Mouse (Mus musculus) monocyte, adult 2 months (primary cell): ENCODE results near the gene Zwilch.
"Not testable (repeated sequence)": the region's sequence is repeated elsewhere in the genome, so short reads cannot be mapped to it uniquely, and the experiment has no call there.

Experiments
- DNase-seq, 2 experiments: peaks; one replicate each; pipeline ENCODE4 v3.0.0; 2022; ENCODE audit warnings: low spot score in 2 of 2, low read depth in 1 of 2

The Zwilch gene

DNA sequence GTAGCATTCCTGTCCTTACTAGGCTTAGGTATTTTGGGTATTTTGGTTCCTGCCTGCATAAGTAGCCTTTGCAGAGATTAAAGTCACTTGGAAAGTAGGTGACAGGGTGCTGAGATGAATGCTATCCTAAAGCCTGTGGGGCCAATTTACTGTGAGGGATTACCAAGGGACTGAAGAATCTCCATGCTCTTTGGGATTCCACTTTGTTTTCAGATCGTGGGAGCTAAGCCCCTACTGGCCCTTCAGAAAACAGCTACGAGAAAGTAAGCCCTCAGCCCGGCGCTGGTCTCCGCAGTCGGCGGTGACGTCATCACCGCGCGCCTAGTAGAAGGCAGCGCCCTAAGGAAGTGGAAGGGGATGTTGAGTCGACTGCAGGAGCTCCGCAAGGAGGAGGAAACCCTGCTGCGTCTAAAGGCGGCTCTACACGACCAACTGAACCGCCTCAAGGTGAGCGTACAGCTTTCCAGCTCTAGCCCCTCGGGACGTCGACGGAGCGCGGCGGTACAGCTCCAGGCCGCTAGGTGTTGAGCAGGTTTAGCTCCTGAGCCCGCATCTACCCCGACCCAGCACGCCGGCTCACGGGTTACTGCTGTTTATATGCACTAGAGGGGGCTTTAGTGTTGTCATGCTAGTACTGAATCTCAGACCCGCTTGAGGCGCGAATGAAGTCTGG lies 6.2 kb upstream of the Zwilch start, which contains the start of gene Snapc5:
Gene Snapc5, plus strand, starts transcription at position 301 of the 673 bp plus-strand sequence.
- peak; percentile 77 to 83 for DNase-seq

DNA sequence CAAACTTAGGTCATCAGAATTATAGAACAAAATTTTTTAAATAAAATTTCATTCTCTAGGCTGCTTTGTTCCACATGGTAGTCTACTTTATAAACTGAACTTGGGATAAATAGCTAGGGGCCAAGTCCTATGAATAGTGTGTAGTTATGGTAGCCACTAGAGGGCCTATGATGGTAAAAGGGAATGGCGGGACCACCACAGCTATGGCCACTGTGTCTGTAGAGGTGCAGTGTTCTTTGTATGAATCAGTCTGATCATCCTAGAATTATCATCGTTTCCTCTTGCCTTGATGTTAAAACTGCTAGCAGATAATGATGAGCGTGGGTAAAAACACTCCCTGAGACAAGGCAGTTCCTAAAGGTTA lies 5.7 kb upstream of the Zwilch start:
- DNase-seq: no peak

DNA sequence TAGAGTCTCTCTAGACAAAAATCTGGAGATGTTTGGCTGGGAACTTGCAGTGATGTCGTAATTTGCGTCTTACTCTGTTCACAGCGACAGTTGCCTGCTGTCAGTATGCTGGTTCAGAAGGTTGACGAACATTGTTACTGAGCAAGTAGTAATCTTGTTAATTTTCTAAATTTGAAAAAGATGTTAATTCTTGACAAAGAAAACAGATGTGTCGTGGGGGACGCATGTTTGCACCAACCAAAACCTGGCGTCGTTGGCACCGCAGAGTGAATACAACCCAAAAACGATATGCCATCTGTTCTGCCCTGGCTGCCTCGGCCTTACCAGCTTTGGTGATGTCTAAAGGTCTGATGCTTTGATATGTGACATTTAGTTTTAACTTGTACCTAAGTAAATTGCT lies 2.5 kb upstream of the Zwilch start:
- no peak for DNase-seq

DNA sequence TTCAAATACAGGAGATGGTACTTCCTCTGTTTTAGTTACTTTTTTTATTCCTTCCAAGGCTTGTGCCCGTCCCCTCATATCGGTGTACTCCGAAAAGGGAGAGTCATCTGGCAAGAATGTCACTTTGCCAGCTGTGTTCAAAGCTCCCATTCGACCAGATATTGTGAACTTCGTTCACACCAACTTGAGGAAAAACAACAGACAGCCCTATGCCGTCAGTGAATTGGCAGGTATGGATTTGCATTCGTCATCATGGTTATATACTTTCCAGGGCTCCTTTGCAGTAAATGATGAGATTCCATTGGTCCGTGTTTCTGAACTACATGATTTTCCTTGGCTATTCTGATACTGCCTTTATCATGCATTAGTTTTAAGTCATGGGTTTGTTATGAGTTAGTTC lies 1.9 kb upstream of the Zwilch start:
- no peak for DNase-seq

DNA sequence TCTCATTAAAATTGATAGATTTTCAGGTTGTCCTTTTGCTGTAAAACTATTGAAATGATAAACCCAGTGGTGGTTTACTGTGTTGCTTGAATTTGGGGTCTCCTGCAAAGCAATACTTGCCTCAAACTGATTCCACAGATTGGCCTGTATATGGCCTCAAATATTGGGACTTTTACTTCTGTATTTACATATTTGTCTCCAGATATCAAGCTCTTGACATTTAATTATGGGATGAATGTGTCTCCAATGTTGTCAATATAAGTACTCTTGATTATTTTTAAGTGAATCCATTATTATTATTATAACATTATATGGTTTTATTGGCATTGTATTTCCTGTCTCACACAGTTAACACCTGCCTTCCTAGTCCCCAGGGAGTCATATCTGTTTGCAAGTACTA lies 1.4 kb upstream of the Zwilch start:
- no peak for DNase-seq

DNA sequence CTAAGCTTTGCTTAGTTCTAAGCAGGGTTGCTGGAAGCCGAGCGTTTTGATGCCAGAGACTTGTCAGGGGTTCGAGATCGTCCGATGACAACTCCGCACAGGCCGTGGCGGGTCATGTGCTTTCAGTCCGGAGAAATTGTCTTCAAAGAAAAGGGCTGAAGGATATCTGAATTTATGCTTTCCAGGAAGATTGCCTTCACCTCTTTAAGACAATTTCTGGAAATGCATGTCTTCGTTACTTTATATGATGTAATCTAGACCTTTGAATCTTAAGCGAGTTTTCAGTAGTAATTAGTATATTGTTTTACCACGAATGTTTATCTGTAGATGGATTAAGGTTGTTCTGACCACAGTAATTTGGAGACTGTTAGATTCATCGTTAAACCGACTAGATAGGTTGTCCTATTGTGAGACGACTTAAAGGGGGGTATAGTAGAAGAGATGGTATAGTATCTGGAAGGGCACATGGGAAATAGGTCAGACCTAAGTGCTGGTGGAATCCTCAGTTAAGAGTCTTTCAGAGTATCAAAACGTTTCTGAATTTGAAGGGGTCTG lies 839 bp upstream of the Zwilch start:
- DNase-seq: no peak

DNA sequence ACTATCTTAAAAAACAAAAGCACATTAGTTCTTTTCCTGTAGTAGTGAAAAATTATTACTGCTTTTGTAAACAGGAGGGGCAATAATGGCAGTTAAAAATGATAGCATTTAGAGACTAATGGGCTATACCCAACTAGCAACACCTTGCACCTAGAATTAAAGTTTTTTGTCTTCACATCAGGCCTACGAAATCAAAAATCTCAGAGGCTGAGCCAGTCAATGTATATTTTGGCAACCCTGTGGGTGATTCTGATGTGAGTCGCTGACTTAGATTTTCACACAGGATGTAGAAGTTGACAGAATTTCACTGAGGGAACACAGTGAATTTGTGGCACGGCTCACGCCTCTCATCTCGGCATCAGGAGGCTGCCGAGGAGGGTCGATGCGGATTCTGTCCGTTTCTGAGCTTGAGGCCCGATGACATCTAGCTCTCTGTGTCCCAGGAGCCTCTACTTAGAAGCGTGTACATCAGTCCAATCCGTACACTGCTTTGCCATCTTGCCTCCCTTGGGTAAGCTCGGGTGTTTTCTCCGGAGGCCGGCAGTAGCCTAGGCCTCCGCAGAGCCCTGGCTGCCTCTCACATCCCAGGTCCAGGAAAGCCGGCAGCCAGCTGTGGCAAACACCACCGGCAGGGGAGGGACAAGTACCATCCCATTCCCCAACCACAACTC lies 624 bp downstream of the Zwilch start:
- no peak for DNase-seq

DNA sequence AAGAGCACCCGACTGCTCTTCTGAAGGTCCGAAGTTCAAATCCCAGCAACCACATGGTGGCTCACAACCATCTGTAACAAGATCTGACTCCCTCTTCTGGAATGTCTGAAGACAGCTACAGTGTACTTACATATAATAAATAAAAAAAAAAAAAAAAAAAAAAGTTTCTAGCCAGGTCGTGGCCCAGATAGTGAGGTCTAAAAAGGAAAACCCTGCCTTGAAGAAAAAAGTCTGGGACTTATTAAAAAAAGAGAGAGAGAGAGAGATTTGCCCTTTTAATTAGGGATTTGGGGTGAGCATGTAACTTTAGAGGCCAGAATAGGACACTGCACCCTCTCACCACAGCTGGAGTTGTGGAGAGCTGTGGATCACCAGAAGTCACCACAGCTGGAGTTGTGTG lies 2.9 kb downstream of the Zwilch start:
- DNase-seq: not testable (repeated sequence)

DNA sequence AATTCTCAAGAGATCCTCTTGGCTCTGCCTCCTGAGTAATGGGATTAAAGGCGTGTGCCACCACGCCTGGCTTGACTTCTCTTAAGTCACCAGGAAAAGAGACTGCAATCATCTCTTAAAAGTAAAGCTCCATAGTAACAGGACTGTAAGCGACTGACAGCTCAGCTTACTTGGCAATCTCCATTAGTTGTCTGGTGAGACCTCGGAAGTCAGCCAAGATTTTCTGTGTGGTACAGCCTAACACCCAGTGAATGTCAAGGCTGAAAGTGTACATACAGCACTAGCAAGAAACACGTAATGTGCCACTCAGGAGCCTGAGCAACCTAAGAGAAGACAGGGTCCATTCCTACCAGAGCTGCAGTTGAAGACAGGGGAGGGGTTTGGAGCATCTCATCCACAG lies 12.4 kb downstream of the Zwilch start:
- no peak for DNase-seq

DNA sequence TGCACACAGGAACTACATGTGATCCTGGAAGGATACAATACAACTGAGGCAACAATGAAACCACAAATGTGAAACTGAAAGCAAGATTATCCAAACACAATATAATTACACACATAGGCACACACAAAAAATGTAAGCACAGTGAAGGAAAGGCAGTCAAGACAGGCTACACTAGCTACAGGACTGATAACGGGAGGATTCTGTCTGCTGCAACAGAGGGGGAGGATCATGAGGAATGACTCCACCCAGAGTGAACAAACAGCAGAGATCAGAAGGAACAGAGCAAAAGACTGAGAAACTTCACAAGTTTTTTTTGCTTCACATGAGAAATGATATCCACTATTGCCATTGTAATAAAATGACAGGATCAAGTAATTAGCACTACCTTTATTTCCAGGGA lies 16.3 kb downstream of the Zwilch start:
- no peak for DNase-seq

DNA sequence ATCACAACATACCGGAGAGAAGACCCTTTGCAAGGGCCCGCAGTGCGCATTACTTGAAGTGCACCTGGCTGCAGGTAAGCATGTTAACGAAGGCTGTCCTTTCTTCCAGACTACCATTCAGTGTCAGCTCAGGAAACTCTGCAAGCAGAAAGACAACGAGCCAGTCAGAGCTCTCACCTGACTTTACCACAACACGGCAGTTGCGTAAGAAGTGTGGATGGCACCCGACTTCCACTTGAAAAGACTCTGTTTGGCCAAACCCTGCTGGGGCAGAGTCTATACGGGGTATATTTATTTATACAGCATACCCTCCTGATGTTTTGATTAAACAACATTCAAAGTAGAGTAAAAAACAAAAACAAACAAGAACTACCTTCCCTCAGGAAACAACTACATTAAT lies 33.0 kb downstream of the Zwilch start:
- no peak for DNase-seq

DNA sequence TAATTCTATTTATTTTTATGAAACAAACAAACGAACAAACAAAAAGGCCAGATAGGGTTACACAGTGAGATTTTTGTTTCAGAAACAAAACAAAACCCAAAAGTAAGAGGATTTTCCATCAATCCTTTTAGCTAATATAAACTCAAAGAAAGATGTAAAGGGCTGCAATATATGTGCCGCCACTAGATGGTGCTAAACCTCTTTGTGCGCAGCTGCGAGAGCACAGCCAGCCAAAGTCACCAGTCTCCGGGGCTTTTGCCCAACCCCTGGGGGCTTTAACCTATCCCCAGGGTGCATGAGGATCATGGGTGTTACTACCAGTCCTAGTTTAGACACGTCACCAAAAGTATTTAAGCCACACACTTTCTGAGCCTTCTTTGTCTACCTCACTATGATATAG lies 34.0 kb downstream of the Zwilch start:
- not testable (repeated sequence) for DNase-seq

DNA sequence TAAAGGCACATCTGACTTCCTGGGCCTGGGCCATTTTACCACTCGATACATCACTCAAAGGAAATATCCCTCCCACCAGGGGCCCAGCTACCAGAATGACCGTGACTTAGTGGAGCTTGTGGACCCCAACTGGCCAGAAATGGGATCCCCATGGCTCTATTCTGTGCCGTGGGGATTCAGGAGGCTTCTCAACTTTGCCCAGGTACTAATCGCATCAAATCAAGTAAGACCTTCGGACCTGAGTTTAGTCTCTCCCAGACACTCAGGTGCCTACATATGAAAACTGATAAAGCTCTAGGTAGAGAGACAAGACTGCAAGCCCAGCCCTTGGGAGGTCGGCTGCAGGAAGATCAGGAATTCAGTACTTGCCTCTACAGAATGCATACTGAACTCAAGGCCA lies 41.3 kb downstream of the Zwilch start:
- no peak for DNase-seq

DNA sequence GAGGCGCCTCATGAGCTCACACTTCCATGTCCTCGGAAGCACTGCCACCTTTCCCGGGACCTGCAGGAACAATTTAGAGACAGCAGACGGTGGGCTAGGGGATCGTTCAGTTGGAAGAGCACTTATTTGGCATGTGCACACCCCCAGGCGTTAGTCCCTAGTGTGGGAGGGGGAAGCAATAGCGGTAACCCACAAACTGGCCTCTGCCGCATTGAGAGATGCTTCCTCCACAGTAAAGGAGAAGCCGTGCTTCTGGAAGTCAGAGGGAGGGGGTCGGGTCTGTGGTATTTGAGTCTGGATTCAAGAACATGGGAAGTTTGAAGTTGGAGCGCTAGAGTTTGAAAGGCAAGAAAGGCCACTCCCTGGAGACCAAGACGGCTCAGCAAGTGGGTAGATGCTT lies 46.8 kb downstream of the Zwilch start:
- no peak for DNase-seq

DNA sequence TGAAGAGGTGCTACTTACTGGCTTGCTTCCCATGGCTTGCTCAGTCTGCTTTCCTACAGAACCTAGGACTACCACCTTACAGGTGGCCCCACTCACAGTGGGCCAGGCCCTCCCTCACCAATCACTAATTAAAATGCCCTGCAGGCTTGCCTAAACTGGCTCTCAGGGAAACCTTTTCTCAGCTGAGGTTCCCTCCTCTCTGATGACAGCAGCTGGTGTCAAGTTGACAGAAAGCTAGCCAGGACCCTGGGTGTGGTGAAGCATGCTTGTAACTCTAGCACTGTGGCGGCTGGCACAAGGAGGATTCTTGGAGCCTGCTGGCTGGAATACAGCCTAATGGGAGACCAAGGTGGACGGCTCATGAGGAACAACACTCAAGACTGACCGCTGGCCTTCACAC lies 47.6 kb downstream of the Zwilch start:
- no peak for DNase-seq

DNA sequence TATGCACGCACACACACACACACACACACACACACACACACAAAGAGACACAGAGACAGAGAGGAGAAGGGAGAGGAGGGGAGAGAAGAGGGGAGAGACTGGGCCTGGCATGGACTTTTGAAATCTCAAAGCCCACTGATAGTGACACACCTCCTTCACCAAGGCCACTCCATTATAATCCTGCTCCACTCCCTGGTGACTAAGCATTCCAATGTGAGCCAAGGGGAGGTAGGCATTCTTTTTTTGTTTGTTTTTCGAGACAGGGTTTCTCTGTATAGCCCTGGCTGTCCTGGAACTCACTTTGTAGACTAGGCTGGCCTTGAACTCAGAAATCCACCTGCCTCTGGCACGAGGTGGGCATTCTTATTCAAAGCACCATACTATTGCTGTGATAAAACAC lies 48.1 kb downstream of the Zwilch start:
- not testable (repeated sequence) for DNase-seq

DNA sequence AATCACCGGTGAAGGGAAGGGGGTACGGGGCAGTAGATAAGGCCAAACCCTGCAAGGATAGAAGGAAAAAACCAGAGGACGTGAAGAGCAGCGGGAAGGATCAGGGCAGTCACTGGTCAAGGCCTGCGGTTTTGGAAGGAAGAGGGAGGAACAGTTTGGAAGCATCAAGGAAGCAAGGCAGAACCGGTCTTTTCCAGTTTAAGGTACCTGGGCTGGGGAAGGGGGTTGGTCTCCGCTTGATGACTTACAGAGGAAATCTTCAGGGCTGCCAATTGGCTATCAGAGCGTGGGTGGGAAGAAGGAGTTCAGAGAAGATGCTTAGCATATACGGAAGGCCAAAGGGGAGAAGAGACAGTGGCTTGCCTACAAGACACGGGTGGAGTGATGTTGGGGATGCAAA lies 50.3 kb downstream of the Zwilch start:
- no peak for DNase-seq

DNA sequence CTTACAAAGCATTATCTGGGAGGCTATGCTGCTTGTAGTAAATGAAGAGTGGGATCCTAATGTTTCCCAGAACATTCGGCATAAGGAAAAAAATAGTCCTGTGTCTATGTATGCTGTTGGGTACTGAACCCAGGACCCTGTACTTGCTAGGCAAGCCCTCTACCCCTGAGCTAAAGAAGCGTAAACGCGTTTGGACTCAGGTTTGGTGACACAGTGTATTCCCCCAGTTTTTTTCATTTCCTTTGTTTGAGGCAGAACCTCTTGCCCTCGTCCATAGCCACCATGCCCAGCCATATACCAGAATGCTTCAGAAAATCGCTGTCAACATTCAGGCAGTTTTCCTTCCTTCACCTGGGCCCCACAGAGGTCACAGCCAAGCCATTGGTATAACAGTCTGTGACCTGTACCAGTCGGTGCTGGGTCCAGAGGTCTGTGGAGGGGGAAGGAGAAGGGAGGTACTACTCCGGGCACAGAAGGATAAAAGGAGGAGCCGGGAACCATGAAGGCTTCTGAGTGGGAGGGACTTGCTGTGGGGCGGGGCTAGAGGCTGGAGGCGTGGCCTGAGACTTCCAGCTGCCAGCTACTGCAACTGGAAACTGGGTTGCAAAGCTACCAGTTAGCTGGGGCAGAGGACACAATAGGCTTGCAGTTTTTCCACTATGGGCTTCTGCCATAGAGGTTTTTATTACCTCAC lies 52.2 kb downstream of the Zwilch start:
- no peak for DNase-seq

DNA sequence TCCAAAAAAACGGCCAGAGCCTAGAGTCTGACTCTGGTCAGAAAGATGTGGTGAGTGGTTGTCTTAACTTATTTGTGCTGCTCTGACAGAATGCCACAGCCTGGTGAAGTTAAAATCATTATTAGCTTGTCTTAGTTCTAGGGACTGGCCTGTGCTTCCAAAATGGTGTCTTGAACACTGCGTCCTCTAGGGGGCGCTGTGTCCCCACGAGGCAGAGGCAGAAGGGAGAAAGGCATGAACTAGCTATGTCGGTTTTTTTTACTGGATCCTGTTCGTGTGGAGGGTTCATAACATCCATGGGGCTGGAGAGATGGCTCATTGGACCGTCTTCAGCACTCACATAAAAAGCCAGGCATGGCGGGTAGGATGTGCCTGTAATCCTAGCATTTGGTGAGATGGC lies 53.0 kb downstream of the Zwilch start:
- DNase-seq: peak in 1 of 2 experiments; percentile 27

DNA sequence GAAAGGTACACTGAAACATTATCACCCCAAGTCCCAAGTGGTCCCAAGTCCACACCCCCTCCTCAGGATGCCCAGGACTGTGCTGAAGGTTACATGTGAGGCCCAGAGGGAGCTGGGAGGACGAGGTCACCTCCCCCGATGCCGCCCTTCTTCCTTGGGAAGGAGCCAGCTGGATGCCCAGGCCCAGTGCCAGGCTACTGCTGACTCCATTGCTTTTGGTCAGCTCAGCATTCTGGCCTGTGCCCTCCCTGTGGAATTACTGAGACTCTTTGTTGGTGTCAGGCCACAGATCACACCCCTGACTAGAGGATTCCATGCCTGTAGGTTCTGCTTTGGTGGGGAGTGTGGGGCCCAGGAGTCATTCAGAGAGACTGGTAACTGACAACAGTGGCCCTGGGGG lies 56.0 kb downstream of the Zwilch start, which contains the start of gene Lctl:
Gene Lctl, plus strand, starts transcription at position 272 of the 400 bp plus-strand sequence.
- DNase-seq: no peak

DNA sequence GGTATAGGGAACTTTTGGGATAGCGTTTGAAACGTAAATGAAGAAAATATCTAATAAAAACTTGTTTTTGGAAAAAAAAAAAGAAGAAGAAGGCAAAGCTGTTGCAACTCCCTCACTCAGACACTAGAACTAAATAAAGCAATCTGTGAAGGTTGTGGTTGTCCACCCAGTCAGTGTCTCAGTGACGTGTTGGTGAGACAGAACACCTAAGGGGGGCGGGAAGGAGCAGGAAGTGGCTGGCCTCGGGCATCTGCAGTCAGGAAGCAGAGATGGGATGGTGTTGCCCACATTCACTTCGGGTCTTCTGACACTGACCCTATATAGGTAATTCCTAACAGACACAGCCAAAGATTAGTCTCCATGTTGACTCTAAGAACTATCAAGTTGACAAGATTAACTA lies 57.1 kb downstream of the Zwilch start:
- DNase-seq: no peak

DNA sequence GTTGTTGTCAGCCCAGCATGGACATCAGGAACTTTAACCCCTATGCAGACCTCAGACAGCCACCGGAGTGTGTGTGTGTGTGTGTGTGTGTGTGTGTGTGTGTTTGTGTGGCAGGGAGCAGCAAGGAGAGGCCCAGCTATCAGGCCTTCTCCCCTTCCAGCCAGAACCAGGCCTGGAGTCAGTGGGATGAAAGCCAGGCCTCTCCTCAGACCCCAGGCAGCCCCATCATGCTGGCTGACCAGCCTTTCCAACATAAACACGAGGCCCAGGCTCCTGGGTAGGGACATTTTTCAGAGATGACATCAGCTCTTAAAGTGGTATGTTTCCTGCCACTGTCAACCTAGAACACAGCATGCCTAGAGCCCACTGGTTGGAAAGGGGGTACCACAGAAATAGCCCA lies 58.3 kb downstream of the Zwilch start:
- no peak for DNase-seq
